Mouse (Mus musculus) liver, embryonic 11.5 days (tissue): Measurements from ENCODE around the gene Zfp768. TPM values are rescaled to one million over a fixed set of nuclear protein-coding genes. Genes with fewer than 3 reads are reported as not detected.

Experiments
- ATAC-seq: fragments of 200-750 bp; cut with Nextera tagmentation; replicated peaks from 2 replicates; pipeline ENCODE4 v1.8.0; 2017; ENCODE audit warnings: moderate number of reproducible peaks, mild to moderate bottlenecking, moderate TSS enrichment, moderate library complexity; ENCODE audit not compliant: low FRiP score
- DNase-seq: peaks from one replicate; pipeline ENCODE4 v3.0.0-alpha.2; 2017; ENCODE audit warnings: low spot score
- H3K27ac ChIP-seq: fragments of 300-500 bp; sonication (generic); 2 replicates; pipeline ENCODE4 v1.5.1; 2014; ENCODE audit warnings: mild to moderate bottlenecking, low read depth, low read length, control low read depth
- H3K27me3 ChIP-seq: fragments of 300-500 bp; sonication (generic); replicated peaks from 2 replicates; pipeline ENCODE4 v1.6.1; 2014; ENCODE audit warnings: low read length, mixed read lengths; ENCODE audit not compliant: control insufficient read depth, insufficient read depth
- H3K36me3 ChIP-seq: fragments of 300-500 bp; sonication (generic); 2 replicates; pipeline ENCODE4 v1.6.1; 2014; ENCODE audit warnings: mild to moderate bottlenecking, low read length, moderate library complexity, mixed read lengths; ENCODE audit not compliant: control insufficient read depth, insufficient read depth
- H3K4me1 ChIP-seq: fragments of 300-500 bp; sonication (generic); replicated peaks from 2 replicates; pipeline ENCODE4 v1.6.1; 2014; ENCODE audit warnings: low read length, mixed read lengths; ENCODE audit not compliant: control insufficient read depth, insufficient read depth
- H3K4me2 ChIP-seq: fragments of 300-500 bp; sonication (generic); 2 replicates; pipeline ENCODE4 v1.6.1; 2014; ENCODE audit warnings: mild to moderate bottlenecking, control low read depth, moderate library complexity
- H3K4me3 ChIP-seq: fragments of 300-500 bp; sonication (generic); 2 replicates; pipeline ENCODE4 v1.5.1; 2014; ENCODE audit warnings: low read depth, low read length, control low read depth
- H3K9ac ChIP-seq: fragments of 300-500 bp; sonication (generic); 2 replicates; pipeline ENCODE4 v1.6.1; 2014; ENCODE audit warnings: low read depth, low read length, control low read depth
- H3K9me3 ChIP-seq: fragments of 300-500 bp; sonication (generic); 2 replicates; pipeline ENCODE4 v1.6.1; 2016; ENCODE audit warnings: low read length, inconsistent platforms, mixed read lengths; ENCODE audit not compliant: control insufficient read depth
- WGBS: fragments of 180-500 bp; shearing (Covaris S2); extraction: QIAGEN DNeasy Blood & Tissue Kit; methylation state at CpG from one replicate; pipeline ENCODE4 v1.1.7; 2014; 5-methylcytosine and 5-hydroxymethylcytosine counted together
- polyA plus RNA-seq: library from polyadenylated mRNA; unstranded; fragments of >200 nt; fragmentation: Nextera tagmentation; extraction: Ambion mirVana; gene quantifications from 2 replicates; pipeline ENCODE4 v1.2.1, GENCODE M21; 2014

The Zfp768 gene
- polyA plus RNA-seq, 1 experiment from 2014 or later = 3.6 TPM

- Histone ChIP-seq H3K27ac (no peak overlapping the region), H3K27me3 (no peaks in the 10 kb centered on the region), H3K4me3 (no peak overlapping the region), H3K4me2 (no peak overlapping the region), H3K4me1 (no peaks in the 10 kb centered on the region), H3K9ac (no peak overlapping the region), H3K36me3 (no peaks in the 10 kb centered on the region), H3K9me3 (no peaks in the 10 kb centered on the region)
- 83% methylated on average over 6 of the region's 6 CpGs for WGBS
- no peak for ATAC-seq
- DNase-seq = no peak
Observed at GRCm38 (mm10) chr7:127333240-127333639, 12.1 kb downstream of the Zfp768 start.

GRCm38 (mm10) chr7:127326685-127327084, 18.7 kb downstream of the Zfp768 start:
- no peaks in the 10 kb centered on the region for H3K27me3 ChIP-seq
- no peaks in the 10 kb centered on the region for H3K36me3 ChIP-seq
- H3K4me2 ChIP-seq = no peak overlapping the region
- 38% methylated on average over 1 of the region's 2 CpGs for WGBS
- ATAC-seq (no peak), DNase-seq (no peak)
- no peaks in the 10 kb centered on the region for H3K9me3 ChIP-seq
- no peak overlapping the region for H3K9ac ChIP-seq
- no peaks in the 10 kb centered on the region for H3K4me1 ChIP-seq
- no peak overlapping the region for H3K27ac ChIP-seq
- H3K4me3 ChIP-seq = no peak overlapping the region

- 76% methylated on average over 8 of the region's 8 CpGs for WGBS
- H3K27ac ChIP-seq = no peak overlapping the region
Observed at GRCm38 (mm10) chr7:127325550-127325949, 19.8 kb downstream of the Zfp768 start.

GRCm38 (mm10) chr7:127324944-127325343, 20.4 kb downstream of the Zfp768 start:
- 85% methylated on average over 7 of the region's 7 CpGs for WGBS
- no peak for ATAC-seq
- Histone ChIP-seq H3K4me3 (no peak overlapping the region), H3K4me1 (no peaks in the 10 kb centered on the region), H3K27me3 (no peaks in the 10 kb centered on the region), H3K4me2 (no peak overlapping the region), H3K36me3 (no peaks in the 10 kb centered on the region), H3K9ac (no peak overlapping the region), H3K9me3 (no peaks in the 10 kb centered on the region), H3K27ac (no peak overlapping the region)
- no peak for DNase-seq

More at GRCm38 (mm10) chr7:127325550-127325949, 19.8 kb downstream of the Zfp768 start:
- Histone ChIP-seq H3K27me3 (no peaks in the 10 kb centered on the region), H3K4me2 (no peak overlapping the region), H3K36me3 (no peaks in the 10 kb centered on the region), H3K4me3 (no peak overlapping the region), H3K9me3 (no peaks in the 10 kb centered on the region), H3K9ac (no peak overlapping the region), H3K4me1 (no peaks in the 10 kb centered on the region)
- DNase-seq (no peak), ATAC-seq (no peak)

- Histone ChIP-seq H3K27me3 (no peaks in the 10 kb centered on the region), H3K4me1 (no peaks in the 10 kb centered on the region), H3K27ac (no peak overlapping the region), H3K4me2 (no peak overlapping the region), H3K4me3 (no peak overlapping the region), H3K9ac (no peak overlapping the region), H3K36me3 (no peaks in the 10 kb centered on the region), H3K9me3 (no peaks in the 10 kb centered on the region)
- WGBS = 44% methylated on average over 5 of the region's 5 CpGs
- ATAC-seq (no peak), DNase-seq (no peak)
Observed at GRCm38 (mm10) chr7:127322085-127322484, 23.3 kb downstream of the Zfp768 start.

- Histone ChIP-seq H3K4me1 (no peaks in the 10 kb centered on the region), H3K27me3 (no peaks in the 10 kb centered on the region), H3K9ac (no peak overlapping the region), H3K4me3 (no peak overlapping the region), H3K4me2 (no peak overlapping the region), H3K9me3 (no peaks in the 10 kb centered on the region), H3K36me3 (no peaks in the 10 kb centered on the region), H3K27ac (no peak overlapping the region)
- ATAC-seq (no peak), DNase-seq (no peak)
- 71% methylated on average over 4 of the region's 4 CpGs for WGBS
Observed at GRCm38 (mm10) chr7:127321106-127321505, 24.3 kb downstream of the Zfp768 start.

GRCm38 (mm10) chr7:127313912-127314311, 31.5 kb downstream of the Zfp768 start:
- DNase-seq (no peak), ATAC-seq (no peak)
- no peak overlapping the region for H3K4me3 ChIP-seq
- no peaks in the 10 kb centered on the region for H3K27me3 ChIP-seq
- no peaks in the 10 kb centered on the region for H3K36me3 ChIP-seq
- WGBS = 41% methylated on average over 8 of the region's 8 CpGs
- H3K27ac ChIP-seq = no peak overlapping the region
- H3K9ac ChIP-seq = no peak overlapping the region
- H3K4me1 ChIP-seq = no peaks in the 10 kb centered on the region
- H3K9me3 ChIP-seq = no peaks in the 10 kb centered on the region
- no peak overlapping the region for H3K4me2 ChIP-seq

GRCm38 (mm10) chr7:127309951-127310350, 35.4 kb downstream of the Zfp768 start:
- WGBS = 73% methylated on average over 12 of the region's 12 CpGs
- no peak for DNase-seq
- H3K9ac ChIP-seq = no peak overlapping the region

GRCm38 (mm10) chr7:127308887-127309286, 36.5 kb downstream of the Zfp768 start:
- Histone ChIP-seq H3K36me3 (no peaks in the 10 kb centered on the region), H3K9me3 (no peaks in the 10 kb centered on the region), H3K4me1 (no peaks in the 10 kb centered on the region), H3K4me3 (no peak overlapping the region), H3K27ac (no peak overlapping the region), H3K9ac (no peak overlapping the region), H3K27me3 (no peaks in the 10 kb centered on the region), H3K4me2 (no peak overlapping the region)
- 73% methylated on average over 4 of the region's 4 CpGs for WGBS
- no peak for ATAC-seq
- peak; percentile 42 for DNase-seq

More at GRCm38 (mm10) chr7:127309951-127310350, 35.4 kb downstream of the Zfp768 start:
- no peaks in the 10 kb centered on the region for H3K4me1 ChIP-seq
- H3K4me2 ChIP-seq = no peak overlapping the region
- H3K36me3 ChIP-seq = no peaks in the 10 kb centered on the region
- H3K27ac ChIP-seq = no peak overlapping the region
- H3K27me3 ChIP-seq = no peaks in the 10 kb centered on the region
- H3K4me3 ChIP-seq = no peak overlapping the region
- no peaks in the 10 kb centered on the region for H3K9me3 ChIP-seq
- ATAC-seq = no peak
